Mouse (Mus musculus): ENCODE data around the gene Ip6k3. TPM values are rescaled to one million over a fixed set of nuclear protein-coding genes. Genes with fewer than 3 reads are reported as not detected.
A peak's percentile ranks its signal among the peaks of the same experiment; 100 is the strongest.

Gene Ip6k3
- total and polyA plus RNA-seq, 2 experiments from 2014 or later, result 0.31 TPM; not detected in 1

- TF ChIP-seq CTCF (IDR thresholded peaks at IDR 0.05; ENCODE audit: low read depth), result no peak
- Histone ChIP-seq H3K36me3 (ENCODE audit: insufficient read depth, low read length) (no peaks in the 10 kb centered on the region), H3K4me3 (ENCODE audit: low read length) (peak overlapping the region; percentile 63), H3K4me1 (ENCODE audit: insufficient read depth, low read length) (peaks cover 19% of the 10 kb centered on the region), H3K9me3 (ENCODE audit: low read length) (no peaks in the 10 kb centered on the region), H3K9ac (replicated peaks; ENCODE audit: low read length) (peak overlapping the region; percentile 66), H3K27me3 (ENCODE audit: insufficient read depth, low read length) (no peaks in the 10 kb centered on the region), H3K27ac (peak overlapping the region; percentile 89; the same call in 1 of the 2 replicates), H3K4me2 (ENCODE audit: low read depth, low read length) (peak overlapping the region; percentile 52)
- 25% methylated on average over 9 of the region's 9 CpGs for WGBS
- peak; percentile 46; the same call in 1 of the 2 replicates for ATAC-seq
- DNase-seq (ENCODE audit: low spot score), result no peak
These were observed 33.4 kb downstream of the Ip6k3 start for GRCm38 (mm10) chr17:27134187-27134586.

- H3K9ac ChIP-seq (replicated peaks; ENCODE audit: low read length), result peak within 1 kb of the TSS; percentile 66
- H3K27me3 ChIP-seq (ENCODE audit: insufficient read depth, low read length), result no peaks in the 10 kb centered on the region
- peaks cover 19% of the 10 kb centered on the region for H3K4me1 ChIP-seq (ENCODE audit: insufficient read depth, low read length)
These were observed 33.9 kb downstream of the Ip6k3 start, which contains the start of gene Uqcc2 for GRCm38 (mm10) chr17:27133551-27134141. TSS of gene Uqcc2 (minus strand) at chr17:27133916.

GRCm38 (mm10) chr17:27132238-27132637 is 35.4 kb downstream of the Ip6k3 start:
- H3K36me3 ChIP-seq (ENCODE audit: insufficient read depth, low read length), result no peaks in the 10 kb centered on the region
- no peak overlapping the region for H3K4me2 ChIP-seq (ENCODE audit: low read depth, low read length)
- no peak for TF ChIP-seq CTCF (IDR thresholded peaks at IDR 0.05; ENCODE audit: low read depth)
- no peak overlapping the region for H3K4me3 ChIP-seq (ENCODE audit: low read length)
- no peak overlapping the region for H3K27ac ChIP-seq
- H3K9me3 ChIP-seq (ENCODE audit: low read length), result no peaks in the 10 kb centered on the region
- no peak overlapping the region for H3K9ac ChIP-seq (replicated peaks; ENCODE audit: low read length)
- H3K27me3 ChIP-seq (ENCODE audit: insufficient read depth, low read length), result no peaks in the 10 kb centered on the region
- H3K4me1 ChIP-seq (ENCODE audit: insufficient read depth, low read length), result peaks cover 20% of the 10 kb centered on the region
- 91% methylated on average over 10 of the region's 10 CpGs for WGBS
- DNase-seq (ENCODE audit: low spot score) (no peak), ATAC-seq (no peak)

More at GRCm38 (mm10) chr17:27133551-27134141, 33.9 kb downstream of the Ip6k3 start, which contains the start of gene Uqcc2:
- peak within 1 kb of the TSS; percentile 89 for H3K27ac ChIP-seq
- ATAC-seq (peak; percentile 94), DNase-seq (ENCODE audit: low spot score) (peak; percentile 100)
- 0% methylated on average over 46 of the region's 46 CpGs for WGBS
- no peaks in the 10 kb centered on the region for H3K36me3 ChIP-seq (ENCODE audit: insufficient read depth, low read length)
- peak within 1 kb of the TSS; percentile 52 for H3K4me2 ChIP-seq (ENCODE audit: low read depth, low read length)
- TF ChIP-seq CTCF (IDR thresholded peaks at IDR 0.05; ENCODE audit: low read depth), result peak; percentile 80
- H3K9me3 ChIP-seq (ENCODE audit: low read length), result no peaks in the 10 kb centered on the region
- H3K4me3 ChIP-seq (ENCODE audit: low read length), result peak within 1 kb of the TSS; percentile 63

GRCm38 (mm10) chr17:27131240-27131665 is 36.3 kb downstream of the Ip6k3 start:
- H3K27ac ChIP-seq, result no peak overlapping the region
- no peaks in the 10 kb centered on the region for H3K9me3 ChIP-seq (ENCODE audit: low read length)
- ATAC-seq (no peak), DNase-seq (ENCODE audit: low spot score) (no peak)
- H3K4me3 ChIP-seq (ENCODE audit: low read length), result no peak overlapping the region
- H3K9ac ChIP-seq (replicated peaks; ENCODE audit: low read length), result no peak overlapping the region
- peaks cover 22% of the 10 kb centered on the region for H3K4me1 ChIP-seq (ENCODE audit: insufficient read depth, low read length)
- WGBS, result 79% methylated on average over 10 of the region's 10 CpGs
- no peaks in the 10 kb centered on the region for H3K36me3 ChIP-seq (ENCODE audit: insufficient read depth, low read length)
- TF ChIP-seq CTCF (IDR thresholded peaks at IDR 0.05; ENCODE audit: low read depth), result no peak
- H3K4me2 ChIP-seq (ENCODE audit: low read depth, low read length), result no peak overlapping the region
- H3K27me3 ChIP-seq (ENCODE audit: insufficient read depth, low read length), result no peaks in the 10 kb centered on the region

GRCm38 (mm10) chr17:27130246-27130645 is 37.3 kb downstream of the Ip6k3 start:
- H3K4me2 ChIP-seq (ENCODE audit: low read depth, low read length), result no peak overlapping the region
- no peak overlapping the region; the same call in 1 of the 2 replicates for H3K9ac ChIP-seq (replicated peaks; ENCODE audit: low read length)
- H3K27ac ChIP-seq, result no peak overlapping the region
- TF ChIP-seq CTCF (IDR thresholded peaks at IDR 0.05; ENCODE audit: low read depth), result no peak
- no peaks in the 10 kb centered on the region for H3K27me3 ChIP-seq (ENCODE audit: insufficient read depth, low read length)
- H3K4me3 ChIP-seq (ENCODE audit: low read length), result no peak overlapping the region
- DNase-seq (ENCODE audit: low spot score) (peak; percentile 48), ATAC-seq (no peak)
- peaks cover 22% of the 10 kb centered on the region for H3K4me1 ChIP-seq (ENCODE audit: insufficient read depth, low read length)
- no peaks in the 10 kb centered on the region for H3K9me3 ChIP-seq (ENCODE audit: low read length)
- 56% methylated on average over 9 of the region's 9 CpGs for WGBS
- no peaks in the 10 kb centered on the region for H3K36me3 ChIP-seq (ENCODE audit: insufficient read depth, low read length)

- Histone ChIP-seq H3K36me3 (ENCODE audit: insufficient read depth, low read length) (no peaks in the 10 kb centered on the region), H3K9me3 (ENCODE audit: low read length) (no peaks in the 10 kb centered on the region), H3K9ac (replicated peaks; ENCODE audit: low read length) (no peak overlapping the region), H3K27me3 (ENCODE audit: insufficient read depth, low read length) (no peaks in the 10 kb centered on the region), H3K4me2 (ENCODE audit: low read depth, low read length) (no peak overlapping the region), H3K27ac (no peak overlapping the region), H3K4me1 (ENCODE audit: insufficient read depth, low read length) (peaks cover 22% of the 10 kb centered on the region), H3K4me3 (ENCODE audit: low read length) (no peak overlapping the region)
- 74% methylated on average over 7 of the region's 7 CpGs for WGBS
- ATAC-seq (no peak), DNase-seq (ENCODE audit: low spot score) (no peak)
- no peak for TF ChIP-seq CTCF (IDR thresholded peaks at IDR 0.05; ENCODE audit: low read depth)
These were observed 37.8 kb downstream of the Ip6k3 start for GRCm38 (mm10) chr17:27129819-27130218.

GRCm38 (mm10) chr17:27129291-27129690 is 38.3 kb downstream of the Ip6k3 start:
- Histone ChIP-seq H3K36me3 (ENCODE audit: insufficient read depth, low read length) (no peaks in the 10 kb centered on the region), H3K4me1 (ENCODE audit: insufficient read depth, low read length) (peaks cover 22% of the 10 kb centered on the region), H3K9ac (replicated peaks; ENCODE audit: low read length) (no peak overlapping the region), H3K27me3 (ENCODE audit: insufficient read depth, low read length) (no peaks in the 10 kb centered on the region), H3K4me2 (ENCODE audit: low read depth, low read length) (no peak overlapping the region), H3K9me3 (ENCODE audit: low read length) (no peaks in the 10 kb centered on the region), H3K27ac (no peak overlapping the region), H3K4me3 (ENCODE audit: low read length) (no peak overlapping the region)
- ATAC-seq (no peak), DNase-seq (ENCODE audit: low spot score) (no peak)
- TF ChIP-seq CTCF (IDR thresholded peaks at IDR 0.05; ENCODE audit: low read depth), result no peak
- WGBS, result 55% methylated on average over 13 of the region's 13 CpGs
